Mouse (Mus musculus) midbrain, embryonic 11.5 days (tissue): ENCODE data around the gene Ccdc38. TPM values are rescaled to one million over a fixed set of nuclear protein-coding genes. Genes with fewer than 3 reads are reported as not detected.

Experiments
- ATAC-seq: fragments of 200-750 bp; cut with Nextera tagmentation; 2 replicates; pipeline ENCODE4 v1.8.0; 2017; ENCODE audit warnings: moderate TSS enrichment, moderate library complexity; ENCODE audit not compliant: low FRiP score
- DNase-seq: peaks from one replicate; pipeline ENCODE4 v3.0.0; 2015; ENCODE audit warnings: low spot score; ENCODE audit errors: missing footprints
- H3K27ac ChIP-seq: fragments of 300-500 bp; sonication (generic); 2 replicates; pipeline ENCODE4 v1.5.1; 2014; ENCODE audit warnings: low read depth, low read length
- H3K27me3 ChIP-seq: fragments of 300-500 bp; sonication (generic); 2 replicates; pipeline ENCODE4 v1.6.1; 2014; ENCODE audit warnings: mild to moderate bottlenecking, low read length, moderate library complexity, mixed read lengths; ENCODE audit not compliant: control insufficient read depth, insufficient read depth
- H3K36me3 ChIP-seq: fragments of 300-500 bp; sonication (generic); 2 replicates; pipeline ENCODE4 v1.6.1; 2014; ENCODE audit warnings: mild to moderate bottlenecking, low read length, moderate library complexity, mixed read lengths; ENCODE audit not compliant: control insufficient read depth, insufficient read depth
- H3K4me1 ChIP-seq: fragments of 300-500 bp; sonication (generic); 2 replicates; pipeline ENCODE4 v1.6.1; 2014; ENCODE audit warnings: low read length; ENCODE audit not compliant: control insufficient read depth, insufficient read depth
- H3K4me2 ChIP-seq: fragments of 300-500 bp; sonication (generic); 2 replicates; pipeline ENCODE4 v1.6.1; 2014; ENCODE audit warnings: mild to moderate bottlenecking, moderate library complexity
- H3K4me3 ChIP-seq: fragments of 300-500 bp; sonication (generic); 2 replicates; pipeline ENCODE4 v1.5.1; 2014; ENCODE audit warnings: low read depth, low read length
- H3K9ac ChIP-seq: fragments of 300-500 bp; sonication (generic); 2 replicates; pipeline ENCODE4 v1.6.1; 2014; ENCODE audit warnings: low read length
- H3K9me3 ChIP-seq: fragments of 300-500 bp; sonication (generic); 2 replicates; pipeline ENCODE4 v1.6.1; 2016; ENCODE audit warnings: low read length; ENCODE audit not compliant: control insufficient read depth
- WGBS: fragments of 180-500 bp; shearing (Covaris S2); extraction: QIAGEN DNeasy Blood & Tissue Kit; methylation state at CpG from one replicate; pipeline ENCODE4 v1.1.7; 2014; 5-methylcytosine and 5-hydroxymethylcytosine counted together
- polyA plus RNA-seq: library from polyadenylated mRNA; unstranded; fragments of >200 nt; fragmentation: Nextera tagmentation; extraction: Ambion mirVana; gene quantifications from 2 replicates; pipeline ENCODE4 v1.2.1, GENCODE M21; 2014

Ccdc38 gene
- polyA plus RNA-seq, 1 experiment from 2014 or later = 0.44 TPM

DNA sequence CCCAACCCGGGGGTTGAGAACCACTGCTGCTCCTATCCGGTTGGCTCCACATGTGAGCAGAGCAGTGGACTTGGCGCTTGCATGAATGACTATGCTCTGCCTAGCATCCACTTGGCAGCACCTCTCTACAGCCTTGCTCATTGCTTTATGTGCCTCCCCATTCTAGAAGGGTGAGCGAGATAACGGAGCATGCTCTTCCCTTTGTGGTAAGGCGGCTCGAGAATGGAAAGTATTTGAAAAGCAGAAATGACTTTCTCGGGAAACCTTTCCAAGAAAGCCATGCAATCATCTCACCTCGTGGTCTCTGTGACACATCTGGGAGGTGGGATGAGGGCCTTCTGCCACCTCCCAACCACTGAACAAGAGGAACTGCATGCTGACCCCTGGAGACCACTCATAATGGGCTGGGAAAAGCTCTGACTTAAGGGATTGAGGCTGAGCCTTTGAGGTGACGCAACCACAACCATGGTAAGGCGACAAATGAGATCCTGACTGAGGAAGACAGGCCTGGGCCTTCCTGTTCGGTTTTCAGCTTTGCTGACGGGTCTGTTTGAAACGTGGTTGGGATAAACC, 24.2 kb downstream of the Ccdc38 start:
- H3K27ac ChIP-seq = no peak overlapping the region
- no peaks in the 10 kb centered on the region for H3K36me3 ChIP-seq
- WGBS = 90% methylated on average over 14 of the region's 14 CpGs
- H3K4me1 ChIP-seq = no peaks in the 10 kb centered on the region
- H3K9ac ChIP-seq = no peak overlapping the region
- DNase-seq = no peak
- no peak overlapping the region for H3K4me3 ChIP-seq
- no peak overlapping the region for H3K4me2 ChIP-seq
- ATAC-seq = no peak
- no peaks in the 10 kb centered on the region for H3K27me3 ChIP-seq
- no peaks in the 10 kb centered on the region for H3K9me3 ChIP-seq

DNA sequence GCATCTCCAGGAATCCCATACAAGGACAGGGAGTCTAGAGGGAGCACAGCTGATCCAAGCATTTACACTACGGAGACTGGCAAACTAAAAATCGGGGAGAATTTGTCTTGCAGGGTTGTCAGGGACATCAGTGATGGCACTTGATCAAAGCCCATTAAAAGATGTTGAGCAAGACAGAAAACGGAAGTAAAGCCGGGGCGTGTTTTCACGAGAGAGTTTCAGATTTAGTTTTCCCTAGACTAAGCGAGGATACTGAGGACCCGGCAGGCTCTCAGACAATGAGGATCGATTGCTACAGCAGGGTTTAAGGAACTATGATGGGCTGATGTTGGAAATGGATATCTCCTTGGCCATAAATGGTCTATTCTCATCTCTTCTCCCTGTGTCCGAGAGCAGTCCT, 26.6 kb downstream of the Ccdc38 start:
- no peak overlapping the region for H3K9ac ChIP-seq
- H3K36me3 ChIP-seq = no peaks in the 10 kb centered on the region
- no peaks in the 10 kb centered on the region for H3K9me3 ChIP-seq
- H3K27me3 ChIP-seq = no peaks in the 10 kb centered on the region
- no peaks in the 10 kb centered on the region for H3K4me1 ChIP-seq
- no peak for DNase-seq
- no peak overlapping the region for H3K4me2 ChIP-seq
- no peak overlapping the region for H3K4me3 ChIP-seq
- 89% methylated on average over 10 of the region's 10 CpGs for WGBS
- H3K27ac ChIP-seq = no peak overlapping the region
- ATAC-seq = no peak

DNA sequence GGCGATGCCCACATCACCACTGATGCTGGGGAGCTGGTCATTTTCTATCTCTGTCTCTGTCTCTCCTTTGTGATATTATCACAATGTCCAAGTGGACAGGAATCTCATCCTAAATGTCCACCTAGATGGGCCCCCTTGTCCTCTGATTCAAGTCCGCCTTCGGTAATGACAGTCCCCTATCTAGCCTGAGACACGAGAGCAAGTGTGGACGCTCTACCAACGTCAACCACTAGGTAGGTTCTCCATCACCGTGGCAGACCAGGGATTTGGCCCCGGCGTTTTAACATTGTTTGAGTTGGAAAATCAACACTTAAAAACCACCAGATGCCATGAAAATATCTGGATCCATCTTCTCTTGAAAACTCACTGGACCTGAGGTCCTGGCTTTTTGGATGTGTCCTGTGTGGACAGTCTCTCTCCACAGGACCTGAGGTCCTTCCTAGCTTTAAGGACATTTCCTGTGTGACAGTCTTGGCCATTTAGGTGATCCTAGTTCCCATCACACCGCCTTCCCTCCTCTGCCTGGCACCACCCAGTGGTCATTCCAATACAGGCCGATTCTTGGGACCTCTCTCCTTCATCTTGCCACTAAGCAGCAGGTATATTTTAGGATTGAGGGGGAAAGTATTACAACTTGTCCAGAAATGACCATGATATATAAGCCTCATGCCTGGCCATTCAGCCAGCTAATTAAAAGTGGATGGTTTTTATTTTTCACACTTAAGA, 27.6 kb downstream of the Ccdc38 start:
- Histone ChIP-seq H3K4me1 (no peaks in the 10 kb centered on the region), H3K9me3 (no peaks in the 10 kb centered on the region), H3K36me3 (no peaks in the 10 kb centered on the region), H3K4me3 (no peak overlapping the region), H3K27me3 (no peaks in the 10 kb centered on the region), H3K4me2 (no peak overlapping the region), H3K9ac (no peak overlapping the region), H3K27ac (no peak overlapping the region)
- ATAC-seq = no peak
- WGBS = 90% methylated on average over 11 of the region's 11 CpGs
- peak; percentile 77 for DNase-seq

GRCm38 (mm10) chr10:93568671-93569070, 28.2 kb downstream of the Ccdc38 start:
- Histone ChIP-seq H3K9me3 (no peaks in the 10 kb centered on the region), H3K4me1 (no peaks in the 10 kb centered on the region), H3K27me3 (no peaks in the 10 kb centered on the region), H3K9ac (no peak overlapping the region), H3K27ac (no peak overlapping the region), H3K36me3 (no peaks in the 10 kb centered on the region), H3K4me3 (no peak overlapping the region), H3K4me2 (no peak overlapping the region)
- ATAC-seq (no peak), DNase-seq (peak; percentile 73)
- WGBS = 90% methylated on average over 6 of the region's 6 CpGs

DNA sequence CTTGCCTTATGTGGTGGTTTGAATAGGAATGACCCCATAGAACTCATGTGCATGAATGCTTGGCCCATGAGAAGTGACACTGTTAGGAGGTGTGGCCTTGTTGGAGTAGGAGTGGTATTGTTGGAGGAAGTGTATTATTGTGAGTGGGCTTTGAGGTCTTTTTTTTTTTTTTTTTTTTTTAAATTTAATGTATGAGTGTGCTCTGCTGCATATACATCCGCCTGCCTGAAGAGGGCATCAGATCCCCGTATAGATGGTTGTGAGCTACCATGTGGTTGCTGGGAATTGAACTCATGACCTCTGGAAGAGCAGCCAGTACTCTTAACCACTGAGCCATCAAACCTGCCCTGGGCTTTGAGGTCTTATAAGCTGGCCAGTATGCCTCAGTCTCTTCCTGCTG, 31.8 kb downstream of the Ccdc38 start:
- Histone ChIP-seq H3K4me3 (no peak overlapping the region), H3K27ac (no peak overlapping the region), H3K4me1 (no peaks in the 10 kb centered on the region), H3K27me3 (no peaks in the 10 kb centered on the region), H3K36me3 (no peaks in the 10 kb centered on the region), H3K4me2 (no peak overlapping the region), H3K9ac (no peak overlapping the region), H3K9me3 (no peaks in the 10 kb centered on the region)
- DNase-seq (no peak), ATAC-seq (no peak)
- 68% methylated on average over 2 of the region's 2 CpGs for WGBS

- WGBS = 67% methylated on average over 4 of the region's 4 CpGs
- no peaks in the 10 kb centered on the region for H3K36me3 ChIP-seq
- no peak overlapping the region for H3K4me2 ChIP-seq
- no peak for DNase-seq
- H3K4me1 ChIP-seq = no peaks in the 10 kb centered on the region
- no peak overlapping the region for H3K4me3 ChIP-seq
- no peak overlapping the region for H3K27ac ChIP-seq
- no peaks in the 10 kb centered on the region for H3K27me3 ChIP-seq
- ATAC-seq = no peak
- H3K9me3 ChIP-seq = no peaks in the 10 kb centered on the region
- no peak overlapping the region for H3K9ac ChIP-seq
Observed at GRCm38 (mm10) chr10:93574966-93575365, 34.5 kb downstream of the Ccdc38 start.

DNA sequence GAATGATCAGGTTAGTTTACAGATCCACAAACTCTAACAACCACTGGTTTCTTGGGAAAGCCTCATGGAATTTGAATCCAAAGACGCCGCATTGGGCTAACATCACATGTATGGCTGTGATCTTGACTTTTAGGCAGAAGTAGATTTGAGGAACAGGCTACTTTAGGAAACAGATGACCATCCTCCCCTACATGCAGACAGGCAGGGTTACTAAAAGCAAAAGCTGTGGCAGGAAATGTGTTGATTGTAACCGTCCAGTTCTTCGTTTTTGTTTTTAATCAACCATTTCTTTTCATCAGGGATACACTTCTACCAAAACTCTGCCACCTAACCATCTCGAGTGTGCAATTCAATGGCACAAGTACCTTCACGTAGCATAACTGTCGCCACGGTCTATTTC, 35.5 kb downstream of the Ccdc38 start:
- no peak overlapping the region for H3K9ac ChIP-seq
- H3K4me3 ChIP-seq = no peak overlapping the region
- no peak for DNase-seq
- WGBS = 92% methylated on average over 8 of the region's 8 CpGs
- no peaks in the 10 kb centered on the region for H3K9me3 ChIP-seq
- no peak for ATAC-seq
- H3K27ac ChIP-seq = no peak overlapping the region
- H3K36me3 ChIP-seq = no peaks in the 10 kb centered on the region
- no peaks in the 10 kb centered on the region for H3K4me1 ChIP-seq
- H3K27me3 ChIP-seq = no peaks in the 10 kb centered on the region
- H3K4me2 ChIP-seq = no peak overlapping the region

DNA sequence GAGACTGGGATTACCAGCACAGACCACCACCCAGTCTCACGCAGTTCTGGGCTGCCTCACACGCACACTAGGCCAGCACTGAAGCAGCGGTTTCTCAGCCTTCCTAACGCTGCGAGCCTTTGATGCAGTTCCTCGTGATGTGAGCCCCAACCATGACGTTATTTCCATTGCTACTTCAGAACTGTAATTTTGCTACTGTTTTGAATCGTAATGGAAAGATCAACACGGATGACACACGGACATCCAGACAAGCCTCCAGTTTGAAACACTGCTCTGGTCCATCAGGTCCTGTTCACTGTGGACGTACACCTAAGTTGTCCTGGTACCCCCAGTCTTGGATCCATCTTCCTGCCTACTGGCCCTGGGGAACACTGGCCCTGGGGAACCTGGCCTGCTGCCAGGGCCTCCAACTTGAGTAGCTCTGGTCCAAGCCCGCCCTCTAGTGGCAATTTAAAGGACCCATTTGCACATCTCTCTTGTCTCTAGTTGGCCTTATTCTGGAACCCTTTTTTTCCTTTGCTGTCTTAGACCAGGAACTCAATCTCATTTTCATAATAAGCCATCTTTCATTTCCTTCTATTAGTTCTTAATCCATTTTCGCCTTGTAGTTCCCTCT, 36.9 kb downstream of the Ccdc38 start:
- no peaks in the 10 kb centered on the region for H3K4me1 ChIP-seq
- H3K9ac ChIP-seq = no peak overlapping the region
- H3K27ac ChIP-seq = no peak overlapping the region
- H3K4me3 ChIP-seq = no peak overlapping the region
- peak; percentile 94 for DNase-seq
- peak; percentile 30; the same call in 1 of the 2 replicates for ATAC-seq
- H3K4me2 ChIP-seq = no peak overlapping the region
- H3K27me3 ChIP-seq = no peaks in the 10 kb centered on the region
- no peaks in the 10 kb centered on the region for H3K9me3 ChIP-seq
- WGBS = 68% methylated on average over 13 of the region's 13 CpGs
- H3K36me3 ChIP-seq = peaks cover 4% of the 10 kb centered on the region; the same call in 1 of the 2 replicates

- peak; percentile 15 for ATAC-seq
Observed at GRCm38 (mm10) chr10:93588796-93589195, 48.4 kb downstream of the Ccdc38 start.

More at GRCm38 (mm10) chr10:93588796-93589195, 48.4 kb downstream of the Ccdc38 start:
- 2% methylated on average over 11 of the region's 11 CpGs for WGBS
- Histone ChIP-seq H3K4me2 (peak overlapping the region; percentile 94), H3K9me3 (no peaks in the 10 kb centered on the region), H3K4me1 (peaks cover 7% of the 10 kb centered on the region), H3K9ac (peak overlapping the region; percentile 92), H3K4me3 (peak overlapping the region; percentile 85), H3K27ac (peak overlapping the region; percentile 59; the same call in 1 of the 2 replicates), H3K27me3 (no peaks in the 10 kb centered on the region), H3K36me3 (no peaks in the 10 kb centered on the region)
- DNase-seq = peak; percentile 88
